Mouse (Mus musculus) thymus, postnatal 4 days (tissue): ENCODE data around the gene Olfr1030.
"Not testable (repeated sequence)": the region's sequence is repeated elsewhere in the genome, so short reads cannot be mapped to it uniquely, and the experiment has no call there.

Experiments
- DNase-seq: peaks from one replicate; pipeline ENCODE4 v3.0.0; 2021

Gene Olfr1030

GRCm38 (mm10) chr2:85978976-85979375 is at the start of gene Olfr1030:
Olfr1030 (plus strand) TSS chr2:85979276.
- DNase-seq = no peak

GRCm38 (mm10) chr2:85950137-85950536 is 28.9 kb upstream of the Olfr1030 start, which contains the start of gene Olfr1028:
Olfr1028 (plus strand) TSS chr2:85950437.
- no peak for DNase-seq

GRCm38 (mm10) chr2:85973595-85973994 is 5.5 kb upstream of the Olfr1030 start, which contains the start of gene Olfr1029:
Olfr1029 (plus strand) TSS chr2:85973895.
- no peak for DNase-seq

- DNase-seq = no peak
These were observed 10.9 kb downstream of the Olfr1030 start, which contains the start of gene Olfr1031 for GRCm38 (mm10) chr2:85990004-85990403. Olfr1031 (plus strand) TSS chr2:85990304.

GRCm38 (mm10) chr2:86005240-86005639 is 26.2 kb downstream of the Olfr1030 start, which contains the start of gene Olfr1032:
Olfr1032 (plus strand) TSS chr2:86005540.
- no peak for DNase-seq

- peak; percentile 4 for DNase-seq
These were observed 41.3 kb downstream of the Olfr1030 start, which contains the start of gene Olfr1033 for GRCm38 (mm10) chr2:86020406-86020805. Olfr1033 (plus strand) TSS chr2:86020633.

- DNase-seq = not testable (repeated sequence)
These were observed 42.4 kb downstream of the Olfr1030 start for GRCm38 (mm10) chr2:86021518-86021917.
